11 mouse cellular contexts compared by ENCODE assay signal in the genomic region with DNA sequence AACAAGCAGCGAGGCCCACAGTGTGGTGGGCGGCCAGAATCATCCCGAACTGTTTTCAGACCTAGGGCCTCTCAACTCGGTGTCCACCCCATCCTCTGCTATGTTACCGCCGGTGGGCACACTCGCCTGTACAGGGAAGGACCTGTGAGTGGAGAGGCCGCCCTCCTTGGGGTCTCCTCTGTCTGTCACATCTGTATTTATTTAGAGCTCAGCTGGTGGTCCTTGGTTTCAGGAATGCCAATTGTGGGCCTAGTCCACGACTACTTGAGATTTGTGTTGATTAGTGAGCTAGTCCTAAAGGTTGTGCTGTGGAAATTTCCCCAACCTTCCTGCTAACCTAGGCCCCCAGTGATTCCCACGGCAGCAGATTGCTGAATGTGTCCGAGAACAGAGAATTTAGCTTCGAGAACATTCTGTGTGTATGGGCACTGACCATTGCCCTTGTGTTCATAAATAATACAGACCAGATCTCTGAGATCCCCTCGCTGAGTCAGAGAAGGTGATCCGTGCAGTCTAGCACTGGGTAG.
DNase-seq lines count a peak whose midpoint lies in the region; ATAC-seq and TF ChIP-seq lines count a peak whose summit lies in the region.
"Had no signal": no experiment of that assay in that cellular context is flagged by ENCODE, and none has a peak within 500 bp of the region (broad histone marks: within the 10 kb centered on the region; RNA-seq: fewer than 3 reads in every experiment).

No protein-coding gene starts in this region.

- TF ChIP-seq EP300 in stomach, postnatal 0 days (optimal IDR thresholded peaks at IDR 0.05) = no peak

- no peak for ATAC-seq in midbrain, postnatal 0 days (ENCODE audit: low FRiP score)
- ATAC-seq in stomach, postnatal 0 days (ENCODE audit: low FRiP score, low TSS enrichment) = 0 out of 2 replicates have a peak, but pooled peaks have one; percentile 6
- ATAC-seq: CD4-positive, CD25-positive, alpha-beta regulatory T cell, adult 4 months; intestine, postnatal 0 days had no signal

- H3K4me3 ChIP-seq in heart, embryonic 10.5 days = peak overlapping the region; percentile 64; the same call in 1 of the 2 replicates
- H3K4me3 ChIP-seq in midbrain, embryonic 10.5 days = peak overlapping the region; percentile 59
- no peak overlapping the region for H3K4me3 ChIP-seq in midbrain, postnatal 0 days (ENCODE audit: low read depth, low read length)
- H3K4me3 ChIP-seq in limb, embryonic 10.5 days = peak overlapping the region; percentile 64
- peak overlapping the region; percentile 48; the same call in 1 of the 2 replicates for H3K4me3 ChIP-seq in stomach, postnatal 0 days (ENCODE audit: low read depth, low read length)

- no peak overlapping the region for H3K27ac ChIP-seq in heart, embryonic 10.5 days
- H3K27ac ChIP-seq in midbrain, embryonic 10.5 days (replicated peaks) = no peak overlapping the region
- no peak overlapping the region for H3K27ac ChIP-seq in midbrain, postnatal 0 days (ENCODE audit: low read depth, low read length)
- peak overlapping the region; percentile 83 for H3K27ac ChIP-seq in limb, embryonic 10.5 days
- H3K27ac ChIP-seq in stomach, postnatal 0 days (replicated peaks) = no peak overlapping the region
- H3K27ac ChIP-seq: liver, embryonic 14.5 days had no signal

- H3K4me2 ChIP-seq in midbrain, postnatal 0 days (ENCODE audit: low read depth, low read length, poor library complexity, severe bottlenecking) = no peak overlapping the region
- H3K4me2 ChIP-seq in stomach, postnatal 0 days (replicated peaks; ENCODE audit: low read depth) = peak overlapping the region; percentile 78; the same call in 1 of the 2 replicates

- WGBS in heart, embryonic 10.5 days = 32% methylated on average over 14 of the region's 14 CpGs
- WGBS in midbrain, embryonic 10.5 days = 24% methylated on average over 14 of the region's 14 CpGs
- WGBS in midbrain, postnatal 0 days = 50% methylated on average over 14 of the region's 14 CpGs
- 14% methylated on average over 14 of the region's 14 CpGs for WGBS in limb, embryonic 10.5 days
- WGBS in stomach, postnatal 0 days = 47% methylated on average over 14 of the region's 14 CpGs

- DNase-seq in heart, embryonic 10.5 days (ENCODE audit: low spot score) = no peak
- no peak for DNase-seq in heart, adult 8-10 months (ENCODE audit: low spot score)
- DNase-seq in midbrain, embryonic 10.5 days (ENCODE audit: low spot score) = no peak
- no peak for DNase-seq in midbrain, postnatal 0 days (ENCODE audit: low spot score)
- DNase-seq in limb, embryonic 10.5 days (ENCODE audit: low spot score) = no peak
- DNase-seq in stomach, postnatal 0 days (ENCODE audit: low spot score) = no peak
- no peak for DNase-seq in thymus, adult 18-20 months
- DNase-seq: cerebellum, adult 8-10 months had no signal

- H3K4me1 ChIP-seq in heart, embryonic 10.5 days = peaks cover 21% of the 10 kb centered on the region
- peaks cover 32% of the 10 kb centered on the region for H3K4me1 ChIP-seq in midbrain, embryonic 10.5 days
- peaks cover 7% of the 10 kb centered on the region; the same call in 1 of the 2 replicates for H3K4me1 ChIP-seq in midbrain, postnatal 0 days (ENCODE audit: insufficient read depth, low read length)
- peaks cover 53% of the 10 kb centered on the region for H3K4me1 ChIP-seq in limb, embryonic 10.5 days
- H3K4me1 ChIP-seq in stomach, postnatal 0 days (replicated peaks; ENCODE audit: control insufficient read depth, insufficient read depth) = no peaks in the 10 kb centered on the region

- H3K9me3 ChIP-seq in heart, embryonic 10.5 days = no peaks in the 10 kb centered on the region
- H3K9me3 ChIP-seq in midbrain, embryonic 10.5 days (replicated peaks) = no peaks in the 10 kb centered on the region
- H3K9me3 ChIP-seq in midbrain, postnatal 0 days (ENCODE audit: low read length) = no peaks in the 10 kb centered on the region
- no peaks in the 10 kb centered on the region for H3K9me3 ChIP-seq in limb, embryonic 10.5 days (replicated peaks)
- no peaks in the 10 kb centered on the region for H3K9me3 ChIP-seq in stomach, postnatal 0 days (ENCODE audit: control insufficient read depth, low read length)

- H3K9ac ChIP-seq in midbrain, postnatal 0 days (replicated peaks; ENCODE audit: low read length, poor library complexity, severe bottlenecking) = no peak overlapping the region
- no peak overlapping the region for H3K9ac ChIP-seq in stomach, postnatal 0 days (ENCODE audit: low read length)
- H3K9ac ChIP-seq: liver, embryonic 14.5 days had no signal

- H3K27me3 ChIP-seq in heart, embryonic 10.5 days (ENCODE audit: insufficient read depth, poor library complexity, severe bottlenecking) = peaks cover 92% of the 10 kb centered on the region
- H3K27me3 ChIP-seq in midbrain, embryonic 10.5 days (ENCODE audit: low read depth, poor library complexity, severe bottlenecking) = peaks cover 100% of the 10 kb centered on the region
- H3K27me3 ChIP-seq in midbrain, postnatal 0 days (ENCODE audit: insufficient read depth, low read length) = peaks cover 49% of the 10 kb centered on the region
- peaks cover 98% of the 10 kb centered on the region for H3K27me3 ChIP-seq in limb, embryonic 10.5 days (ENCODE audit: low read depth, poor library complexity, severe bottlenecking)
- H3K27me3 ChIP-seq in stomach, postnatal 0 days (ENCODE audit: control insufficient read depth, insufficient read depth, low read length) = no peaks in the 10 kb centered on the region

- no peak for TF ChIP-seq CTCF in midbrain, postnatal 0 days (IDR thresholded peaks at IDR 0.05)
- TF ChIP-seq CTCF in stomach, postnatal 0 days (IDR thresholded peaks at IDR 0.05; ENCODE audit: low read depth) = no peak

- H3K36me3 ChIP-seq in heart, embryonic 10.5 days = no peaks in the 10 kb centered on the region
- H3K36me3 ChIP-seq in midbrain, embryonic 10.5 days = no peaks in the 10 kb centered on the region
- no peaks in the 10 kb centered on the region for H3K36me3 ChIP-seq in midbrain, postnatal 0 days (ENCODE audit: insufficient read depth, low read length)
- no peaks in the 10 kb centered on the region for H3K36me3 ChIP-seq in limb, embryonic 10.5 days
- H3K36me3 ChIP-seq in stomach, postnatal 0 days (ENCODE audit: control insufficient read depth, insufficient read depth, low read length) = no peaks in the 10 kb centered on the region
